Mouse (Mus musculus) right cerebral cortex, adult 2 months (tissue): ENCODE measurements around the gene Pcca.

Source experiments
- DNase-seq, 2 experiments: peaks; one replicate each; pipeline ENCODE4 v3.0.0; 2021 to 2022; ENCODE audit warnings: low spot score in 2 of 2

Gene Pcca

DNA sequence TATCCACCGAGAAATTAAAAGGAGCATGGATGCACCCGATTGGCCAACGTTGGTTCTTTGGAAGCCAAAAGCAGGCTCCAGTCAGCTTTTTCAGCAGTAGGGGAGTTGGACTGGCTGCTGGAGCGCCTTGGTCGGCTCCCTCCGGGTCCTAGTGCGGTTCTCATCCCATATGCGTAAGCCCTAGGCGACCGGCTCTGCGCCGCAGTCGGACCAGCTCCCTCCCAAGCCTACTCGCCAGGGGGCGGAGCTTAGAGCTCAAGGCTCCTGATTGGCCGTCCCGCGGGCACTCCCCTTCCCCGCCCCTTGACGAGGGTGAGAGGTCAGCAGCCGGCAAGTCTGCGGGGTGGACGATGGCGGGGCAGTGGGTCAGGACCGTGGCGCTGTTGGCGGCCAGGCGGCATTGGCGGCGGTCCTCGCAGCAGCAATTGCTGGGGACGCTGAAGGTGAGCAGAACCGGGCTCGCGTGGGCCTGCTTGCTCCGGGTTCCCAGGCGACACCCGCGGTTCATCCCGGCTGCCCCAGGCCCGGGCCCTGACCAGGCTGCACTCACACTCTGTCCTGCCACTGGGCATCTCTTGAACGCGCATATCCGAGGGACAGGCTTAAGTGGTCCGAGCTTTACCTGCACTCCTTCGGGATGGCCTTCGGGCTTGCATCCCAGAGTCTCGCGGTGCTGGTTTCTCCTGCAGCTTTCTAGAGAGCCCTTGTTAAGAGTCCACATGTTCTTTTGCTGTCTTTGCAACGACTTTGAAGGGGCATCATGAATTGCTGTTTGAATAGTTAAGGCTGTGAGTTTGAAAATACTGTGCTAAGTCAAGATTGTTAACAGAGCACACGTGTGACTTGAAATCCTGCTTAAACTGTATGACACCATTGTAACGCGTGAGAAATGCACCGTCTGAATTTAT is at the start of gene Pcca:
Gene Pcca, plus strand, starts transcription at position 308 of the 908 bp plus-strand sequence.
- peak; percentile 96 to 97 for DNase-seq

- no peak for DNase-seq
These were observed 49.7 kb upstream of the Pcca start for GRCm38 (mm10) chr14:122484458-122484843.

DNA sequence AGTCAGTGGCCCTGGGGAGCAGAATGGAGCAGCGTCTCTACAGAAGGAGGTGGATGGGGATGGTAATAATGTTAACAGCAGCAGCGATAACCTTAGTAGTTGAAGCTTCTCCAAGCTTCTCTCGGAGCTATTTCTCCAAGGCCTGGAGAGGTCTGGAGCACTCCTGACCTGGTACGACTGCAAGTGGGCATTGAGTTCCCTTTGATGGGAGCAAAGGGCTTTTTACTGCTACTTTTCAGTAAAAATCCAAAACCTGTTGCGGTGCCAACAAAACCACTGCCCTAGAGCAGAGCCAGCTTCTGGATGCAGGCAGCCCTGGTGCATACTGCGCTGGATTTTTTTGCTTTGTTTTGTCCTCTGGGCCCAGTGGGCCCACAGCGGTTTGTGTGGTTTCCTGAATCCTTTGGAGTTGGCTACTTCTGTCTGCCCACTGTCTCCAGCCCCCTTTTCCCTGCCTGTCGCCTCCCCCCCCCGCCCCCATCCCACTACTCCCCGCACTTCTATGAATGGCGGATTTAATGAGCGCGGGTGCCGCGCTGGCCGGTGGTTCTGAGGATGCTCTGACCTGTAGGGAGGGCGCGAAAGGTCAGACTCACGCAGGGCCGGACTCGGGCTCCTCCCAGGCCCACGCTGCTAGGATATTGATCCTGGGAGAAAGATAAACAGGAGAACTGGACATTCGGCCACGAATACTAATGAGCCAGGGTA is 49.1 kb upstream of the Pcca start:
- no peak for DNase-seq

- DNase-seq, result no peak
These were observed 48.4 kb upstream of the Pcca start for GRCm38 (mm10) chr14:122485635-122486181.

DNA sequence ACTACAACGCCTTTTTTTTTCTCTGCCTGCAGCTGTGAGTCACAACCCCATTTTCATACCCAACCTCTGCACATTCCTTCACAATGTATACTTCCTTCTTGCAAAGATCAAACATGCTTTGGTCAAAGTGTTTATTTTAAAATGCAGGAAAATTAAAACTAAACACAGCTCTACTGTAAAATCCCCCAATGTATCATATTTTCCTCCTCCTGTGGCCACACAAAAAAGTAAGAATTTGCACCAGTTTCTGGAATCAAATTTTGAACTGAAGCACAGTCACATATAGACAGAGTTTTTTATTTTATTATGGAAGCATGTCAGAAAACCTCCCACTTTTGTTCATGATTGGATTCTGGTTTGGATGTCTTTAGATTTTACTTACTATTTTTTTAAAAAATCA is 47.5 kb upstream of the Pcca start:
- DNase-seq, result no peak

- no peak for DNase-seq
These were observed 46.8 kb upstream of the Pcca start for GRCm38 (mm10) chr14:122487366-122487765.

- DNase-seq, result no peak
These were observed 45.1 kb upstream of the Pcca start for GRCm38 (mm10) chr14:122489041-122489440.

GRCm38 (mm10) chr14:122489686-122490414 is 44.3 kb upstream of the Pcca start:
- DNase-seq, result no peak

GRCm38 (mm10) chr14:122490441-122491328 is 43.4 kb upstream of the Pcca start, which contains the start of gene Gm10837:
Gene Gm10837, plus strand, starts transcription at chr14:122490586.
- no peak for DNase-seq

GRCm38 (mm10) chr14:122491521-122491920 is 42.6 kb upstream of the Pcca start:
- no peak for DNase-seq

DNA sequence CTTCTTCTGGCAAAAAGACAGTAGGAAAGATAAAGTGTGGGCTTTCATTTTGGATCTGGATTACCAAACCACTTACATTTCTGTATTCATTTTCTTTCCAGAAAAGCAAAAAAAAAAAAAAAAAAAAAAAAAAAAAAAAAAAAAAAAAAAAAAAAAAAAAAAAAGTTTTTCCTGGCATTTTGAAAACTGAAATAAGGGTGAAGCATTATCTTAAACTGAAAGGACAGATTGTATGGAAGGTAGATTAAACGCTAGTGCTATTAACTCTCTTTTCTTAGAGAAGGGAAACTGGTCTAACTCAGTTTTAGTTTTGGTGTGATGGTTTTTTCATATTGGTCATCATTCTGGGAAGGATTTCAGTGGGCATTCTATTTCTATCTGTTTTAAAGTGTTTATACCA is 42.1 kb upstream of the Pcca start:
- DNase-seq, result no peak

DNA sequence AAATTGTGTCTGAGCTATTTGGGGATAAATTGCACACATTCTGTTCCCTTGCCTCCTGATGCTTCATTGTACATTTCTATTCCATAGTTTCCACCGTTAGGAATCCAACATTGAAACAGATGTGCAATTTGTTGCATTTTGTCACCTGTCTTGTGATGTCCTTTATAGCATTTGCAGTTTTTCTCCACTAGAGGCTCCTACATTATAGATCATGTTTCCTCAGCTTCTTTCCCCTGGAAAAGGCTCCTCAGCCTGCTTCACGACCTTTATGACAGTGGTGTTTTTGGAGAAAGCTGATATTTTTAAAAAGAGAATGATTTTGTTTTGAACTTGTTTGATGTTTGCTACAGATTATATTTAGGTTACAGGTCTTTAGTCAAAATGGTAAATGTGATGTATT is 25.1 kb upstream of the Pcca start:
- DNase-seq, result no peak

GRCm38 (mm10) chr14:122511519-122511918 is 22.6 kb upstream of the Pcca start:
- no peak for DNase-seq

DNA sequence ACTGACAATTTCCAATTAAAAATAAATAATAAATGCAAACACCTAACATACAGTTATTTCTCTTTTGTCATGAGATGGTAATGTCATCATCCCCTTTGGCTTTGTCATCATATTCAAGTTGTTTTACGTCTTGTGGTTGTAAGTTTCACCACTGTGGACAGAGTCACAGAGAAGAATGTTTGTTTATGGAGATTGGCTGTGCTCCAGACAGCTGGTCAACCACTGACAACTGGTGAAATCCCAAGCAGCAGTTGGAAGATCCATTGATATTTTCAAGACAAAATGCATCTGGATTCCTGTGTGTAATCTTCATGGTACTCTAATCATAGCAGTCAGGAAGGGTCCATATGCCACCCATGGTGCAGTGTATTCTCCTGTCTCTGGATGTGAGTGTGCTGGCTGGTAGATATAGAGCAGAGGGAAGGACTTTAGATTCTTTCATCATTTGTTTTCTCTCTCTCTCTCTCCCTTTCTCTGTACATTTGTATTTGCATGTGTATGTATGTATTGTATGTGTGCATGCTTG is 20.6 kb upstream of the Pcca start:
- DNase-seq, result no peak

- no peak for DNase-seq
These were observed 5.6 kb upstream of the Pcca start for GRCm38 (mm10) chr14:122528475-122528874.

GRCm38 (mm10) chr14:122535986-122536385 is 1.9 kb downstream of the Pcca start:
- no peak for DNase-seq

DNA sequence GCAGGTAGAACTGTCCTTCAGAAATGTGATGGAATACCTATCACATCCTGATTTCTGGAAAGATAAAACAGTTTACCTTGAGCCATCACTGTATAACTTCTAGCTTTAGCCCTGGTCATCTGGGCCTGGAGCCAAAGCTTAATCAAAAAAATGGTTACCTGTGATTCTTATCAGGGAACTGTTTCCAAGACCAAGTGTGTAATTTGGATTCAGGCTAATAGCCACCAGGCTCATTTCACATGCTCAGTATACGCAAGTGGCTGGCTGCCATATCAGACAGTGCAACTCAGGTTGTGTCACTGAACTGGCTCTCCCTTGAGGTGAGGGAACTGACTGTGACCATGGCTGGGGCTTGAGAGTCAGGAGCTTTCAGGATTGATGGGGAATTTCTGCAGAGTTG is 14.3 kb downstream of the Pcca start:
- DNase-seq, result no peak

DNA sequence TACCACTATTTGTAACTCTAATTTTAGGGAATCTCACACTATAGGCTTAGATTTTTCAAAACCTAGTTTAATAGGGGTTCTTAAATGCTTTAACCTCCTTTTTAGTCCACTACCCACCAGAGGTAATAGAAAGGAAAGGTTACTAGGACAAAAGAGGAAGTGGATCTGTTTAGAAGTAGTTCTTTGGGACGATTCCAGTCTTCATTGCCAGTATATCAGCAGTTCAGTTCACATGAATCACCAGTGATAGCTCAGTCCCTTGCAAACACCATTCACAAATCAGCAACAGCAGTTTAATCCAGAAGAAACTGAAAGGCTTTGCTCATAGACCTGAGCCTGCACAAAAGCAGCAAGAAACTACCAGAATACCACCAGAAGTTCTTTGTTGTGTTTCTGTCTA is 14.8 kb downstream of the Pcca start:
- no peak for DNase-seq

DNA sequence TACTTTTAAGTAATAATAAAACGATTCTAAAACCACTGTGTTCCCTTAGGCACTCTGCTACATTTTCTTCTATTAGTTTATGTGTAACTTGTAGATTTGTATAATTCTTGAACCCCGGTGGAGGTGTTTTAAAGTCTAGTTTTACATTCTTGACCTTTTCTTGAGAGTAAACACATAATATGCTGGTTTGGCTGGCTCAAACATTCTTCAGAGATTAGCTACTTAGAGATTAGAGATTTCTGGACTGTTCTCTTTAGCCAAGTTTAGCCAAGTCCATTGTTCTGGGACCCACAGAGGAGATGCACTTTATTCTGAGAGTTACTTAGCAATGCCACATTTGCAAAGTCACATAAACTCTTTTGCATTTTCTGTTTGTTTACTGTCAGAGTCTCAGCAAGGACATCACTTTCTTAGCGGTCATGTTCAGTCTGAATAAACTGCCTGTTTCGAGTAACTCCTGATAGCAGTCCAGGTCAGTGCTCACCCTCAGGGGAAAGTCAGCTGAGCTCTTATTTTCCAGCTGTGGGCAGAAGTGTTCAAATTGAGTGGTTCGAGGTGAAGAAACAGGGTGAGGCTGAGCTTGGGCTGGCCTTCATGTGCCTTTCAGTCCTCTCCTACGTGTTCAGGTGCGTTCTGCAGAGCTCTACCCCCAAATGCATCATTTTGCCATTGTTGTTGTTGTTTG is 18.8 kb downstream of the Pcca start:
- no peak for DNase-seq

DNA sequence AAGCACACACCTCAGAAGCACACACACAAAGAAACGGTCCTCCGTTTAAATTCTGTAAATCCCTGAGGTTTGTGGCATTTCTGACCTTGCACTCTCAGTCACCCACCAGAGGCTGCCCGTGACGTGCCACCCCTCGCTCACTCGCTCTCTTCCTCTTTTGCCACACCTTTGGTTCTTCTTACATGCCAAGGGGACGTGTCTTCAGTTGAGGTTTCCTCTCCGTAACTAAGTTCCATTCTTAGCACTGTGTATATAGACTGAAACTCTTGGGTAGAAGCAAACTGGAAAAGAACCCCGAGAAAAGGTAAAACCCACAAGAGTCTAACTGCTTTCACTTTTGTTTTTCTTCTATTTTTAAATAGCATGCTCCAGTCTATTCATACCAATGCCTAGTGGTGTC is 23.2 kb downstream of the Pcca start:
- no peak for DNase-seq
